Mouse (Mus musculus): ENCODE measurements around the gene Atp5d. TPM values are rescaled to one million over a fixed set of nuclear protein-coding genes. Genes with fewer than 3 reads are reported as not detected.

The Atp5d gene
- polyA plus RNA-seq, 1 experiment, result 758 TPM

GRCm38 (mm10) chr10:80143664-80144063 is 5.2 kb downstream of the Atp5d start:
- Histone ChIP-seq H3K4me1 (ENCODE audit: control insufficient read depth, insufficient read depth, low read length) (peaks cover 35% of the 10 kb centered on the region), H3K4me3 (replicated peaks; ENCODE audit: insufficient read depth, low read depth, low read length) (no peak overlapping the region), H3K27ac (ENCODE audit: insufficient read depth, low read length) (no peak overlapping the region), H3K27me3 (ENCODE audit: control insufficient read depth, insufficient read depth, low read length) (no peaks in the 10 kb centered on the region)
- 44% methylated on average over 7 of the region's 7 CpGs for WGBS
- TF ChIP-seq CTCF (IDR thresholded peaks at IDR 0.05; ENCODE audit: borderline replicate concordance, insufficient read depth, low read depth, low read length), result no peak
- TF ChIP-seq POLR2A (IDR thresholded peaks at IDR 0.05; ENCODE audit: borderline replicate concordance, insufficient read depth, low read length), result no peak
- DNase-seq, result no peak

GRCm38 (mm10) chr10:80144159-80144558 is 5.7 kb downstream of the Atp5d start:
- no peak overlapping the region for H3K4me3 ChIP-seq (replicated peaks; ENCODE audit: insufficient read depth, low read depth, low read length)
- H3K27ac ChIP-seq (ENCODE audit: insufficient read depth, low read length), result no peak overlapping the region
- H3K27me3 ChIP-seq (ENCODE audit: control insufficient read depth, insufficient read depth, low read length), result no peaks in the 10 kb centered on the region
- TF ChIP-seq POLR2A (IDR thresholded peaks at IDR 0.05; ENCODE audit: borderline replicate concordance, insufficient read depth, low read length) (no peak), CTCF (IDR thresholded peaks at IDR 0.05; ENCODE audit: borderline replicate concordance, insufficient read depth, low read depth, low read length) (no peak)
- 86% methylated on average over 12 of the region's 12 CpGs for WGBS
- H3K4me1 ChIP-seq (ENCODE audit: control insufficient read depth, insufficient read depth, low read length), result peaks cover 35% of the 10 kb centered on the region
- no peak for DNase-seq

GRCm38 (mm10) chr10:80144864-80145838 is 6.7 kb downstream of the Atp5d start:
- peak; percentile 80 to 85 for DNase-seq
- Histone ChIP-seq H3K27ac (ENCODE audit: insufficient read depth, low read length) (no peak overlapping the region), H3K4me1 (ENCODE audit: control insufficient read depth, insufficient read depth, low read length) (peaks cover 35% of the 10 kb centered on the region), H3K27me3 (ENCODE audit: control insufficient read depth, insufficient read depth, low read length) (no peaks in the 10 kb centered on the region), H3K4me3 (replicated peaks; ENCODE audit: insufficient read depth, low read depth, low read length) (no peak overlapping the region)
- WGBS, result 40% methylated on average over 20 of the region's 20 CpGs
- TF ChIP-seq CTCF (IDR thresholded peaks at IDR 0.05; ENCODE audit: borderline replicate concordance, insufficient read depth, low read depth, low read length) (peak; percentile 88), POLR2A (IDR thresholded peaks at IDR 0.05; ENCODE audit: borderline replicate concordance, insufficient read depth, low read length) (no peak)

- no peak for DNase-seq
- Histone ChIP-seq H3K4me3 (replicated peaks; ENCODE audit: insufficient read depth, low read depth, low read length) (no peak overlapping the region), H3K4me1 (ENCODE audit: control insufficient read depth, insufficient read depth, low read length) (peaks cover 35% of the 10 kb centered on the region), H3K27me3 (ENCODE audit: control insufficient read depth, insufficient read depth, low read length) (no peaks in the 10 kb centered on the region), H3K27ac (ENCODE audit: insufficient read depth, low read length) (no peak overlapping the region)
- TF ChIP-seq POLR2A (IDR thresholded peaks at IDR 0.05; ENCODE audit: borderline replicate concordance, insufficient read depth, low read length) (no peak), CTCF (IDR thresholded peaks at IDR 0.05; ENCODE audit: borderline replicate concordance, insufficient read depth, low read depth, low read length) (no peak)
- 19% methylated on average over 6 of the region's 6 CpGs for WGBS
Measured at GRCm38 (mm10) chr10:80145896-80146295, 7.5 kb downstream of the Atp5d start.

GRCm38 (mm10) chr10:80146568-80147011 is 8.2 kb downstream of the Atp5d start:
- no peak for DNase-seq
- whole genome bisulfite sequencing, result 72% methylated on average over 4 of the region's 4 CpGs
- H3K4me3 ChIP-seq (replicated peaks; ENCODE audit: insufficient read depth, low read depth, low read length), result no peak overlapping the region
- no peaks in the 10 kb centered on the region for H3K27me3 ChIP-seq (ENCODE audit: control insufficient read depth, insufficient read depth, low read length)
- no peak for TF ChIP-seq CTCF (IDR thresholded peaks at IDR 0.05; ENCODE audit: borderline replicate concordance, insufficient read depth, low read depth, low read length)
- no peak for TF ChIP-seq POLR2A (IDR thresholded peaks at IDR 0.05; ENCODE audit: borderline replicate concordance, insufficient read depth, low read length)
- H3K4me1 ChIP-seq (ENCODE audit: control insufficient read depth, insufficient read depth, low read length), result peaks cover 40% of the 10 kb centered on the region
- H3K27ac ChIP-seq (ENCODE audit: insufficient read depth, low read length), result no peak overlapping the region

DNA sequence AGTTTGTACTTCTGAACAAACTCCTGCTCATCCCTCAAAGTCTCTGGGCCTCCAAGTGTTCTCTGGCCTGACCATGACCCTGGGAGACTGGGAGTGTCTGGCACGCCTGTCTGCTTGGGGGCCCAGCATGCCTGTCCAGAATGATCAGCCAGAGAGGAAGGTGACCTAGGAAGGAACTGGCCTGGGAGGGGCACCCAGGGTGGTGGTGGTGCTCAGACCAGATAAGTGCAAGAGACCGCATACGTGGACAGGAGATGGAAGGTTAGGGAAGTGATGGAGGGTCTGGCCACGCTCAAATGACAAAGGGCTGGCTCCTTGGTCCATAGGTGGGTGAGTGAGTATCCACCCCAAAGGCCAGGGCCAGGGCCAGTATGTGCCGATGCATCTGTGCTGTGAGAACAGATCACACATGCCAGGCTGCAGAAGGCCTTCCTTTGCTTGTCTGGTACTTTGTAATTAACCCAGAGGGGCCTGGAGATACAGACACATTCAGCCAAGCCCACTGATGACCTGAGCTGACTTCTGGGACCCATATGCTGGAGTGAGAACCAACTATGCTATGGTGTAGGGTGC is 8.8 kb downstream of the Atp5d start:
- WGBS, result 63% methylated on average over 5 of the region's 5 CpGs
- no peak for DNase-seq
- Histone ChIP-seq H3K27ac (ENCODE audit: insufficient read depth, low read length) (peak overlapping the region; percentile 68), H3K4me1 (ENCODE audit: control insufficient read depth, insufficient read depth, low read length) (peaks cover 47% of the 10 kb centered on the region), H3K4me3 (replicated peaks; ENCODE audit: insufficient read depth, low read depth, low read length) (no peak overlapping the region), H3K27me3 (ENCODE audit: control insufficient read depth, insufficient read depth, low read length) (no peaks in the 10 kb centered on the region)
- TF ChIP-seq CTCF (IDR thresholded peaks at IDR 0.05; ENCODE audit: borderline replicate concordance, insufficient read depth, low read depth, low read length) (no peak), POLR2A (IDR thresholded peaks at IDR 0.05; ENCODE audit: borderline replicate concordance, insufficient read depth, low read length) (no peak)

GRCm38 (mm10) chr10:80147719-80148601 is 9.5 kb downstream of the Atp5d start, which contains the start of gene Midn:
Gene Midn, plus strand, starts transcription at chr10:80148272.
- H3K27ac ChIP-seq (ENCODE audit: insufficient read depth, low read length), result peak within 1 kb of the TSS; percentile 93
- 0 out of 2 replicates have a peak, but pooled peaks have one; percentile 28 for TF ChIP-seq CTCF (IDR thresholded peaks at IDR 0.05; ENCODE audit: borderline replicate concordance, insufficient read depth, low read depth, low read length)
- TF ChIP-seq POLR2A (IDR thresholded peaks at IDR 0.05; ENCODE audit: borderline replicate concordance, insufficient read depth, low read length), result 0 out of 2 replicates have a peak, but pooled peaks have one; percentile 14
- H3K4me3 ChIP-seq (replicated peaks; ENCODE audit: insufficient read depth, low read depth, low read length), result peak within 1 kb of the TSS; percentile 77
- H3K4me1 ChIP-seq (ENCODE audit: control insufficient read depth, insufficient read depth, low read length), result peaks cover 53% of the 10 kb centered on the region
- H3K27me3 ChIP-seq (ENCODE audit: control insufficient read depth, insufficient read depth, low read length), result no peaks in the 10 kb centered on the region
- DNase-seq, result peak; percentile 73 to 77
- WGBS, result 2% methylated on average over 42 of the region's 42 CpGs

All from cerebellum, adult 2 months (tissue).